Mouse (Mus musculus) G1E (cell line): ENCODE results near the gene Cntln. TPM values are rescaled to one million over a fixed set of nuclear protein-coding genes. Genes with fewer than 3 reads are reported as not detected.

ENCODE experiments used
- ATAC-seq: 2 replicates; pipeline ENCODE4 v1.8.0; 2016; ENCODE audit warnings: mild to moderate bottlenecking; ENCODE audit not compliant: insufficient number of reproducible peaks, poor library complexity, low FRiP score, severe bottlenecking; ENCODE audit errors: extremely low read depth
- DNase-seq: peaks from one replicate; pipeline ENCODE4 v3.0.0; 2012; ENCODE audit warnings: low spot score
- H3K27me3 ChIP-seq: 2 replicates; pipeline ENCODE4 v1.6.1; 2012; ENCODE audit warnings: mild to moderate bottlenecking, low read length, inconsistent platforms; ENCODE audit not compliant: insufficient read depth
- H3K36me3 ChIP-seq: replicated peaks from 2 replicates; pipeline ENCODE3; 2012; ENCODE audit warnings: mild to moderate bottlenecking, inconsistent platforms
- H3K4me1 ChIP-seq: 2 replicates; pipeline ENCODE4 v1.6.1; 2012; ENCODE audit warnings: low read depth, low read length, inconsistent platforms, mixed read lengths; ENCODE audit not compliant: insufficient read depth
- H3K4me3 ChIP-seq: 2 replicates; pipeline ENCODE4 v1.5.1; 2012; ENCODE audit warnings: low read depth, mild to moderate bottlenecking, inconsistent platforms, low read length, moderate library complexity, mixed read lengths
- H3K9me3 ChIP-seq: replicated peaks from 2 replicates; pipeline ENCODE4 v1.6.1; 2012; ENCODE audit warnings: inconsistent platforms
- CTCF ChIP-seq: IDR thresholded peaks from 2 replicates; pipeline ENCODE4 v1.5.1; 2012; ENCODE audit warnings: low read depth, low read length, inconsistent platforms, mixed read lengths
- GATA1 ChIP-seq: IDR thresholded peaks from 2 replicates; pipeline ENCODE4 v1.6.1; 2012; ENCODE audit warnings: borderline replicate concordance, low read length, inconsistent platforms, mixed read lengths
- GATA2 ChIP-seq: IDR thresholded peaks from 2 replicates; pipeline ENCODE4 v1.6.1; 2012; ENCODE audit warnings: low read depth, low read length, inconsistent platforms, borderline replicate concordance
- POLR2AphosphoS5 ChIP-seq: IDR thresholded peaks from 2 replicates; pipeline ENCODE4 v1.6.1; 2012; ENCODE audit warnings: low read depth, low read length, inconsistent platforms; ENCODE audit not compliant: insufficient replicate concordance
- TAL1 ChIP-seq: conservative IDR thresholded peaks from 2 replicates; pipeline ENCODE4 v1.6.1; 2012; ENCODE audit warnings: low read depth, low read length, inconsistent platforms, mixed read lengths
- polyA plus RNA-seq: library from polyadenylated mRNA; stranded (reverse); fragments of >175 nt; gene quantifications from 2 replicates; pipeline ENCODE4 v1.2.3, GENCODE M21; 2012
- total RNA-seq, 2 experiments: library from RNA; stranded (forward) in 1 of 2; stranded (reverse) in 1 of 2; fragments of 200-1000 nt in 1 of 2; fragments of >200 nt in 1 of 2; fragmentation: Nextera tagmentation in 1 of 2; gene quantifications; 2 replicates each; pipeline ENCODE4 v1.2.3; 2014 to 2017

Gene Cntln
- total and polyA plus RNA-seq, 3 experiments, result 0.05 to 1.9 TPM; not detected in 1

DNA sequence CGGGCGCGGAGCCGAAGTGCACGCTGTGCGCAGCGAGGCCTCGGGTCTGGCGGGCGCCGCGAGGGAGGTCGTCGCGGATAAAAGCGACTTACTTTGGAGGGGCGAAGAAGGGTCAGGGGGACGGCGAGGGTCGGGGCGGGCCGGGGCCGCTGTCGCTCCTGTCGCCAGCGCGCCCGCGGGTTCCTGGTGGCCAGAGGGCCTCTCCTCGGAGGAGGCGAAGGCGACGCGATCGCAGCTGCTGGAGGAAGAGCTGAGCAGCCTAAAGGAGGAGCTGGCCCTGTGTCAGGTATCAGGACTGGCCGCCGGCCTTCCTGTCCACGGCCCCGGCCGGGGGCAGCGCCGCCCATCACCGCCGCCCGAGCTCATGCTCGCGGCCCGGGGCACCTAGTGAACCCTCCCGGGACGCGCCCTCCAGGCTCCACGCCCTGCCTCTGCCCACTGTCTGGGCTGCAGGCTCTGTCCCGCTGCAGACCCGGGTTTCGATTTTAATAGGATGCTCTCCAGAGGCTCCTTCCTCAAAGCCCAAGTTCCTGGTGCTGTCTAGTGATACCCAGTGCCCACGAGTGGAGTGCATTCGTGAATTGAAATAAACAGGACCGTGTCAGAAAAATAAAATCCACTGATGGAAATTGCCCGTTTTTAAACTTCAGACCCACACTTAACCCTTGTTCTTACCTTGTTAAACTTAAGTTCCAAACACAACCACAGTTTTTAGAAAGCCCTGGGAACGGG, 596 bp downstream of the Cntln start:
- DNase-seq (no peak), ATAC-seq (no peak)
- Histone ChIP-seq H3K9me3 (peaks cover 25% of the 10 kb centered on the region), H3K4me3 (no peak overlapping the region; the same call in 1 of the 2 replicates), H3K36me3 (no peaks in the 10 kb centered on the region), H3K27me3 (no peaks in the 10 kb centered on the region), H3K4me1 (no peaks in the 10 kb centered on the region)
- TF ChIP-seq TAL1 (no peak), CTCF (no peak), POLR2AphosphoS5 (no peak), GATA1 (no peak), GATA2 (no peak)

DNA sequence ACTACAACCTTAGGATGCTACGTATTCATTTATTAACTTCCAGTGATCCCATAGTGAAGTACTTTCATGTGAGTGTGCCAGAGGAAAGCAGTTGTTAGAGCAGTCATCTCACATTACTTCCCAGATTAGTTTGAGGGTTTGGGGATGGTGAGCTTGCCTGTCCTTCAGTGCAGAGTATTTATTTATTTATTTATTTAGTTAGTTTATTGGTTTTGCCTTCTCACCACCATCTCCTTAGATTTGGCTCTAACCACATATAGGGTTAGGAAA, 1.1 kb downstream of the Cntln start:
- Histone ChIP-seq H3K36me3 (no peaks in the 10 kb centered on the region), H3K27me3 (no peaks in the 10 kb centered on the region), H3K4me1 (no peaks in the 10 kb centered on the region), H3K9me3 (peaks cover 26% of the 10 kb centered on the region), H3K4me3 (no peak overlapping the region)
- TF ChIP-seq CTCF (no peak), POLR2AphosphoS5 (no peak), GATA2 (no peak), TAL1 (no peak), GATA1 (no peak)
- no peak for DNase-seq
- ATAC-seq, result no peak

DNA sequence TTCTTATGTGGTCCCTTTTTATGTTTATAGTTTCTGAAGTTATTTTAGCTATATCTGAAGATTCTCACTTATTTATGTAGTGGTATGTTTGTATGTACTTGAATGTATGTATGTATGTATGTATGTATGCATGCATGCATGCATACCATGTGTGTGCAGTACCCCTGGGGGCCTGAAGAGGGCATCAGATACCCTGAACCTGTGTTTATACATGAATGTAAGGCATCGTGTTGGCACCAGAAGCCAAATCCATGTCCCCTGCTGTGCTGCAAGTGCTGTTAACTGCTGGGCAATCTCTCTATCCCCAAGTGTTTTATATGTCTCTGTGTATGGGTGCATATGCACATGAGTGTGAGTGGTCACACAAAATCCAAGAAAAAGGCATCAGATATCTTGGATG, 34.3 kb downstream of the Cntln start:
- H3K9me3 ChIP-seq, result peaks cover 7% of the 10 kb centered on the region
- DNase-seq (no peak), ATAC-seq (no peak)
- no peak overlapping the region for H3K4me3 ChIP-seq
- TF ChIP-seq GATA1 (no peak), GATA2 (no peak), CTCF (no peak), TAL1 (no peak), POLR2AphosphoS5 (no peak)
- H3K36me3 ChIP-seq, result no peaks in the 10 kb centered on the region
- H3K4me1 ChIP-seq, result no peaks in the 10 kb centered on the region
- H3K27me3 ChIP-seq, result no peaks in the 10 kb centered on the region

DNA sequence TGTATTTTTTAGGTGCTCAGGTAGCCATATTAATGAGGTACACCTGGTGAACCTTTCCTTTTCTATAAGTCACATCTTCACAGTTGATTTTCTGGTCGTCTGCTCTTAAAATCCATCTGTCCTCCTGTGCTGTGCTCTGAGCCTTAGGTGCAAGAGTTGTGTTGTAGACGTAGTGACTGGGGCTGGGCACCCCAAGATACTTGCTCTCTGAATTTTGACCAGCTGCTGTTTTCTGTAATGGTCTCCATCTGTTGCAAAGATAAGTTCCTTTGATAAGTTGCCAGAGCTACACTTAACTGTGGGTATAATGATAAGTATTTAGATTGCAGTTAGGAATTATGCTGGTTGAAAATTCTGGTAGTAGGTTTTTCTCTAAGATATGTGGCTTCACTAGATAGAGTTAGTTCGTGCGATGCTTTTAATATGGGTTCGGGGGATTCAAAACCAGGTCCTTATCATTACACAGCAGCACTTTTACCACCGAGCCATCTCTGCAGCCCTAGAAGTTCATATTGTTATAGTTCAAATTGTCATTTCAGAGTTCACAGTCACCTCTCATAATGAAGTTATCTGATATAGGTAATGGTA, 50.3 kb downstream of the Cntln start:
- ATAC-seq (no peak), DNase-seq (no peak)
- Histone ChIP-seq H3K36me3 (no peaks in the 10 kb centered on the region), H3K27me3 (no peaks in the 10 kb centered on the region), H3K4me3 (no peak overlapping the region), H3K9me3 (peaks cover 13% of the 10 kb centered on the region), H3K4me1 (no peaks in the 10 kb centered on the region)
- TF ChIP-seq CTCF (no peak), GATA1 (no peak), GATA2 (no peak), POLR2AphosphoS5 (no peak), TAL1 (no peak)

DNA sequence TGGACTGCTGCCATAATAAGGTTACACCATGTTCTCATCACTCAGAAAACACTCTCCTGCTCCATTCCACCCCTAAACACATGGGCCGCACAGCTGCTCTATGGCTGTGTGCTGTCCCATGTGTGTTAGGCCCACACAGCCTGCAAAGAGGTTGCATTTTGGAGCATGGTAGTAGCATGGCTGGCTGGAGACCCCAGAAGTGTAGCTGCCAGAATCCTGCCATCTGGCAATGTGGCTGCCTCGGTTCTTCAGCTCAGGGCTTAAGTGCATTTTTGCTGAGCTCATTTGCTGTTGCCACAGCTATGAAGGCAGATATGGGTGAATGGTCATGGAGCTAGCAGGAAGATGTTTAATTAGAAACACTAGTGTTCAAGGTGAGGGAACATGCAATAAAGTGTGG, 58.0 kb downstream of the Cntln start:
- no peak for ATAC-seq
- Histone ChIP-seq H3K36me3 (no peaks in the 10 kb centered on the region), H3K4me1 (no peaks in the 10 kb centered on the region), H3K4me3 (no peak overlapping the region), H3K27me3 (no peaks in the 10 kb centered on the region), H3K9me3 (peaks cover 9% of the 10 kb centered on the region)
- TF ChIP-seq CTCF (no peak), GATA1 (no peak)
- DNase-seq, result no peak

DNA sequence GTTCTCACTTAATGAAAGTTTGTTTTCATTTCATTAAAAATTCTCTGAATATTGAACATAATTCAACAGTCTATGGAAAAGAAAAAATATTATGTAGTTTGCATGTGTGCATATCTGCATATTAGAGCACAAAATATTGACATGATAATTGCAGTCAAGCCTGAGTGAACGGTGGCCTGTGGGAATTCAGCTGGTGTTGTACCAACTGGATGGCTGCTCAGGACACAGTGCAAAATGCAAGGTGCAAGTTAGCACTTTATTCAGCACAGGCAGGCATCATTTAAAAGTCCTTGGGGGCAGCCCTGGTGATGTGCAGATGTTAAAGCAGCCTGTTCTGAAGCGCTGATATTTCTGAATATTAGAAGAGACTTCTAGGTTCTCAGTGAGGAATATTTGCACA, 58.5 kb downstream of the Cntln start:
- no peak for ATAC-seq
- Histone ChIP-seq H3K9me3 (peaks cover 9% of the 10 kb centered on the region), H3K4me1 (no peaks in the 10 kb centered on the region), H3K4me3 (no peak overlapping the region), H3K36me3 (no peaks in the 10 kb centered on the region), H3K27me3 (no peaks in the 10 kb centered on the region)
- DNase-seq, result no peak
- TF ChIP-seq GATA2, result no peak

DNA sequence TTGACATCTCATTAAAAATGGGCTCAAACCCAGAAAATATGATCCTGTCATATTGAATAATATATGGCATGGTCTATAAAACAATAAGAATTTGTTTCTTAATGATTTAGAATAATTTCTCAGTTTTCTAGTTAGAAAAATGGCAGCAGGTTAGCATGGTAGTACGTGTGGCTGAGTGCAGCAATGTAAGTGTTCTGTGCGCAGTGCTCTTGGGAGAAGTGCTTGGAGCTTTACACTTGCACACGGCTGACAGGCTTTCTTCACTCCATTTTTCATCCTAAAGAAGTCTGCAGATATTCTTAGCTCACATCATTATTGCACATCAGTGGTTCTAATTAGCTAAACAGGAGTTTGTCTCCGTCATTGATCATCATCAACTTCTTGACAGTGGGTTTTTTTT, 60.0 kb downstream of the Cntln start:
- Histone ChIP-seq H3K36me3 (no peaks in the 10 kb centered on the region), H3K27me3 (no peaks in the 10 kb centered on the region), H3K9me3 (peaks cover 3% of the 10 kb centered on the region), H3K4me3 (no peak overlapping the region), H3K4me1 (no peaks in the 10 kb centered on the region)
- ATAC-seq (no peak), DNase-seq (no peak)
- TF ChIP-seq TAL1 (no peak), GATA2 (no peak), POLR2AphosphoS5 (no peak), GATA1 (no peak), CTCF (no peak)
